16 mouse cellular contexts compared by ENCODE assay signal in the genomic region with DNA sequence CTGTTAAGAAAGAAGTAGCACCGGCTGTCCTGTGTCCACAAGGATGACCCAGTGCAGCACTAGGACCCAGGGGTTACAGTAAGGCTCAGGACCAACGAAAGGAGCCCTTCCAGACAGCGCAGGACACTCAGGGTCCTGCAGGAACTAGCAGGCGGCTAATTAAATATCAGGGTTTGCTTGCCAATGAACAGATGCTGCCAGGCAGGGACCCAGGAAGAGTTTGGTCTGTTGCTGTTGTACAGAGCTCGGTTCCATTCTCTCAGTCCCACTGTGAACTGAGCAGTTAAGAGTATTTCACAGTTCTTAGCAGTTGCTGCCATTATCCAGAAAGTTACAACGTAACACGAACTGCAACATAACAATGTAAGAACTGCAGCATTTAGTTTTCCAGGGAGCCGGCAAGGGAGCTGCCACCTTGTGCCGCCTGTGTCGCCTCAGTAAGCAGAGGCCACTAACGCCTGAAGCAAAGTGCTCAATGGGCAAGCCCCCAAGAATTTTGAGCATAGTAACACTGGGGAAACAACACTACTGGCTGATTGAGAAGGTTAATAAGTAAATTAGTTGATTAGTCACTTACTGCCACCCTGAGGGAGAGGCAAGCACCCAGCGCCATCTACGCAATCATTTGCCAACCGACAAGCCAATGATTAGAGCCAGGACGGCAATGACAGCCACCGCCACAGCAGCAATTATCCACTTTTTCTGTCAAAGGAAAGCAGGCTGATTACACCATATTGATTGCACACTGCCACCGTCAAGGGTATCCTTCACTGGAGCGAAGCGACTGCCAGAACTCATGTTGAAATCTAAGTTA. TPM values are rescaled to one million over a fixed set of nuclear protein-coding genes. Genes with fewer than 3 reads are reported as not detected.
DNase-seq lines count a peak whose midpoint lies in the region; ATAC-seq and TF ChIP-seq lines count a peak whose summit lies in the region.
"Had no signal": no experiment of that assay in that cellular context is flagged by ENCODE, and none has a peak within 500 bp of the region (broad histone marks: within the 10 kb centered on the region; RNA-seq: fewer than 3 reads in every experiment).

No protein-coding gene starts in this region.

- TF ChIP-seq CTCF in midbrain, postnatal 0 days (IDR thresholded peaks at IDR 0.05): no peak
- TF ChIP-seq CTCF in kidney, adult 2 months (conservative IDR thresholded peaks at IDR 0.05; ENCODE audit: insufficient read depth, insufficient read length, low read depth, low read length): no peak

- H3K9ac ChIP-seq in midbrain, postnatal 0 days (replicated peaks; ENCODE audit: low read length, poor library complexity, severe bottlenecking): no peak overlapping the region
- H3K9ac ChIP-seq in midbrain, embryonic 14.5 days (replicated peaks; ENCODE audit: low read length): no peak overlapping the region
- H3K9ac ChIP-seq: lung, embryonic 15.5 days; neural tube, embryonic 12.5 days had no signal

- TF ChIP-seq POLR2A in kidney, adult 2 months (IDR thresholded peaks at IDR 0.05; ENCODE audit: low read depth, low read length): no peak

- H3K27me3 ChIP-seq in midbrain, postnatal 0 days (ENCODE audit: insufficient read depth, low read length): no peaks in the 10 kb centered on the region
- no peaks in the 10 kb centered on the region for H3K27me3 ChIP-seq in midbrain, embryonic 14.5 days (ENCODE audit: control insufficient read depth, insufficient read depth, low read length)
- H3K27me3 ChIP-seq in kidney, adult 2 months (replicated peaks; ENCODE audit: control insufficient read depth, insufficient read depth, low read length): no peaks in the 10 kb centered on the region
- H3K27me3 ChIP-seq: lung, embryonic 15.5 days; neural tube, embryonic 12.5 days had no signal

- DNase-seq in cerebellum, postnatal 10 days: peak; percentile 75 to 84
- no peak for DNase-seq in cerebellum, adult 18-20 months
- DNase-seq in midbrain, postnatal 0 days (ENCODE audit: low spot score): peak; percentile 72
- DNase-seq in midbrain, embryonic 14.5 days: no peak
- peak; percentile 85 for DNase-seq in kidney, adult 2 months
- DNase-seq in kidney, postnatal 36 days: peak; percentile 68 to 76
- DNase-seq in thymus, postnatal 0 days (ENCODE audit: low spot score): no peak
- DNase-seq: right cerebral cortex, postnatal 4 days; thymus, adult 2 months had no signal

- ATAC-seq in midbrain, postnatal 0 days (ENCODE audit: low FRiP score): no peak
- no peak for ATAC-seq in midbrain, embryonic 14.5 days (ENCODE audit: low FRiP score, low TSS enrichment)
- no peak for ATAC-seq in frontal cortex, adult (ENCODE audit: low TSS enrichment)
- ATAC-seq: intestine, embryonic 16.5 days had no signal

- no peaks in the 10 kb centered on the region for H3K4me1 ChIP-seq in midbrain, postnatal 0 days (ENCODE audit: insufficient read depth, low read length)
- H3K4me1 ChIP-seq in midbrain, embryonic 14.5 days (ENCODE audit: control insufficient read depth, insufficient read depth, low read length): no peaks in the 10 kb centered on the region
- no peaks in the 10 kb centered on the region; the same call in 1 of the 2 replicates for H3K4me1 ChIP-seq in kidney, adult 2 months (ENCODE audit: control insufficient read depth, insufficient read depth, low read length)
- H3K4me1 ChIP-seq: hindbrain, embryonic 10.5 days; lung, embryonic 15.5 days; neural tube, embryonic 12.5 days had no signal

- H3K27ac ChIP-seq in midbrain, postnatal 0 days (ENCODE audit: low read depth, low read length): no peak overlapping the region
- no peak overlapping the region for H3K27ac ChIP-seq in midbrain, embryonic 14.5 days (replicated peaks; ENCODE audit: low read depth, low read length)
- H3K27ac ChIP-seq in kidney, adult 2 months (ENCODE audit: insufficient read depth, low read depth, low read length): peak overlapping the region; percentile 25
- H3K27ac ChIP-seq: hindbrain, embryonic 10.5 days; lung, embryonic 15.5 days; neural tube, embryonic 12.5 days had no signal

- WGBS in midbrain, postnatal 0 days: 81% methylated on average over 19 of the region's 19 CpGs
- WGBS in midbrain, embryonic 14.5 days: 83% methylated on average over 19 of the region's 19 CpGs
- WGBS in kidney, adult 2 months: 47% methylated on average over 19 of the region's 19 CpGs

- H3K4me2 ChIP-seq in midbrain, postnatal 0 days (ENCODE audit: low read depth, low read length, poor library complexity, severe bottlenecking): no peak overlapping the region
- no peak overlapping the region for H3K4me2 ChIP-seq in midbrain, embryonic 14.5 days (ENCODE audit: low read length)
- H3K4me2 ChIP-seq: liver, embryonic 11.5 days; lung, embryonic 15.5 days; neural tube, embryonic 12.5 days had no signal

- H3K4me3 ChIP-seq in midbrain, postnatal 0 days (ENCODE audit: low read depth, low read length): no peak overlapping the region
- H3K4me3 ChIP-seq in midbrain, embryonic 14.5 days (replicated peaks; ENCODE audit: low read depth, low read length): no peak overlapping the region
- H3K4me3 ChIP-seq in kidney, adult 2 months (ENCODE audit: insufficient read depth, low read depth, low read length): no peak overlapping the region
- H3K4me3 ChIP-seq: hindbrain, embryonic 10.5 days; lung, embryonic 15.5 days; neural tube, embryonic 12.5 days had no signal

- H3K36me3 ChIP-seq in midbrain, postnatal 0 days (ENCODE audit: insufficient read depth, low read length): peaks cover 37% of the 10 kb centered on the region
- H3K36me3 ChIP-seq in midbrain, embryonic 14.5 days (ENCODE audit: control insufficient read depth, insufficient read depth, low read length): peaks cover 53% of the 10 kb centered on the region
- no peaks in the 10 kb centered on the region for H3K36me3 ChIP-seq in kidney, adult 2 months (ENCODE audit: control insufficient read depth, insufficient read depth, low read length)

- no peaks in the 10 kb centered on the region for H3K9me3 ChIP-seq in midbrain, postnatal 0 days (ENCODE audit: low read length)
- no peaks in the 10 kb centered on the region for H3K9me3 ChIP-seq in midbrain, embryonic 14.5 days (ENCODE audit: control insufficient read depth, low read length)
- H3K9me3 ChIP-seq: hindbrain, embryonic 10.5 days; lung, embryonic 15.5 days; neural tube, embryonic 12.5 days had no signal

RNA-seq across cellular contexts. Expression of a gene that starts 21.0 kb away (rescaled TPM):
- 15.5 and 15.9 TPM in 2 replicates for total RNA-seq in midbrain, postnatal 0 days (2014; rRNA removed)
- polyA plus RNA-seq in midbrain, postnatal 0 days (2015; fragmentation: Nextera tagmentation; extraction: Ambion mirVana): 11.9 and 12.0 TPM in 2 replicates
- polyA plus RNA-seq in midbrain, embryonic 14.5 days (2014; fragmentation: Nextera tagmentation; extraction: Ambion mirVana): 10.4 and 15.6 TPM in 2 replicates
- 22.4 and 24.8 TPM in 2 replicates for polyA plus RNA-seq in kidney, adult 2 months (2012; rRNA removed)
- polyA plus RNA-seq in thymus, postnatal 0 days (2015; fragmentation: Nextera tagmentation; extraction: Ambion mirVana): 12.6 and 13.7 TPM in 2 replicates

RNA-seq across cellular contexts. Expression of a gene that starts 32.5 kb away (rescaled TPM):
- total RNA-seq in midbrain, postnatal 0 days (2014; rRNA removed): 183 and 191 TPM in 2 replicates
- 287 and 295 TPM in 2 replicates for polyA plus RNA-seq in midbrain, postnatal 0 days (2015; fragmentation: Nextera tagmentation; extraction: Ambion mirVana)
- 391 and 451 TPM in 2 replicates for polyA plus RNA-seq in midbrain, embryonic 14.5 days (2014; fragmentation: Nextera tagmentation; extraction: Ambion mirVana)
- polyA plus RNA-seq in kidney, adult 2 months (2012; rRNA removed): 45.6 and 48.6 TPM in 2 replicates
- polyA plus RNA-seq in thymus, postnatal 0 days (2015; fragmentation: Nextera tagmentation; extraction: Ambion mirVana): 586 and 661 TPM in 2 replicates

RNA-seq across cellular contexts. Expression of a gene that starts 34.1 kb away (rescaled TPM):
- 22.7 and 29.1 TPM in 2 replicates for total RNA-seq in midbrain, postnatal 0 days (2014; rRNA removed)
- polyA plus RNA-seq in midbrain, postnatal 0 days (2015; fragmentation: Nextera tagmentation; extraction: Ambion mirVana): 5.2 and 6.1 TPM in 2 replicates
- polyA plus RNA-seq in midbrain, embryonic 14.5 days (2014; fragmentation: Nextera tagmentation; extraction: Ambion mirVana): 5.1 and 5.8 TPM in 2 replicates
- polyA plus RNA-seq in kidney, adult 2 months (2012; rRNA removed): 0.11 and 0.55 TPM in 2 replicates
- polyA plus RNA-seq in thymus, postnatal 0 days (2015; fragmentation: Nextera tagmentation; extraction: Ambion mirVana): 0.04 TPM in 1 of 2 replicates, not detected in the other
- total RNA-seq: megakaryocyte, adult 5-6 weeks had no signal

Comparison
In these comparisons a context has a peak if more than half of its experiments do, and no peak if none do; other contexts are left out.
1. DNase-seq: peak in cerebellum, postnatal 10 days (2 of 2), midbrain, postnatal 0 days (single experiment), kidney, adult 2 months (single experiment) and kidney, postnatal 36 days (2 of 2); none in cerebellum, adult 18-20 months (0 of 2), midbrain, embryonic 14.5 days (single experiment) and thymus, postnatal 0 days (single experiment).